Mouse (Mus musculus): ENCODE data around the gene Cpsf4l. TPM values are rescaled to one million over a fixed set of nuclear protein-coding genes. Genes with fewer than 3 reads are reported as not detected.

Cpsf4l gene
- polyA plus RNA-seq, 1 experiment: not detected

DNA sequence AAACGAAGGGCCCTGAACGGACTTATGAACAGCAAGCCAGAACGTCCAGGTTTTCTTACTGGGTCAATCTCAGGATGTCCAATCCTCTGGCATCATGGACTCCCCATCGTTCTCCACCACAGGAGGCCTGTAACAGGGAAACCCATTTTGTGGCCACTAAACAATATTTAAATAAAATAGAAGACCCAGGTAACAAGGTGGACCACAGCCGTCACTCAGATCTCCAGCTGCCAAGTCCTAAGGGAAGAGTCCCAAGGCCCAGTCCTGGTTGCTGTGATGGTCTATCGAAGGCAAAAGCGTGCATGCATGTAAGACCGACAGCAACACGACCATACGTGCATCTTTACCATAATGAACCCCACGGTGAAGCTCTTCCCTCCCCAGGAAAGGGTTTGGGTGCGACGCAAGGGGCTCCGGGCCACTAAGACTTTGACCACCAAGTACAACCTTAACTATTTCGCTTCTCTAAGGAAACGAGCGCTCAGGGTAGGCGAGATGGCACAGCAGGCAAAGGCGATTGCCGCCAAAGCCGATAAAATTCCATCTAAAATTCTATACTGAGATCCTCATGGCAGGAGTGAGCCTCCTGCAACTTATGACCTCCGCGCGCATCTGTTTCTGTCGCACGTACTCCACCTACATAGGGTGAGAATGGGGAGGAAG is 61.0 kb downstream of the Cpsf4l start, which contains the start of gene Cog1:
TSS of gene Cog1 (plus strand) at position 480 of the 663 bp plus-strand sequence.
- Histone ChIP-seq H3K27ac (ENCODE audit: insufficient read depth, low read depth, low read length) (peak within 1 kb of the TSS; percentile 53), H3K4me1 (ENCODE audit: control insufficient read depth, insufficient read depth, low read length) (peaks cover 11% of the 10 kb centered on the region), H3K4me3 (ENCODE audit: insufficient read depth, low read length) (peak within 1 kb of the TSS; percentile 82)
- TF ChIP-seq POLR2A (IDR thresholded peaks at IDR 0.05; ENCODE audit: borderline replicate concordance, low read depth, low read length): no peak
- TF ChIP-seq CTCF (IDR thresholded peaks at IDR 0.05; ENCODE audit: low read depth, low read length): no peak; the same call in 1 of the 2 replicates

Other genes starting within 250 kb of the Cpsf4l start
- not detected in 2 replicates for gene Sstr2, start 90.7 kb downstream of the Cpsf4l start, polyA plus RNA-seq (2012; ENCODE audit: insufficient read depth, insufficient read length, missing spikeins)
- 40.6 and 49.9 TPM in 2 replicates for gene Cog1, start 60.8 kb downstream of the Cpsf4l start, polyA plus RNA-seq (2012; ENCODE audit: insufficient read depth, insufficient read length, missing spikeins)
- 17.7 and 24.3 TPM in 2 replicates for gene Slc39a11, start 59.9 kb downstream of the Cpsf4l start, polyA plus RNA-seq (2012; ENCODE audit: insufficient read depth, insufficient read length, missing spikeins)
- 24.3 and 24.7 TPM in 2 replicates for gene Fam104a, start 25.9 kb downstream of the Cpsf4l start, polyA plus RNA-seq (2012; ENCODE audit: insufficient read depth, insufficient read length, missing spikeins)
- 8.2 and 11.4 TPM in 2 replicates for gene D11Wsu47e, start 25.6 kb downstream of the Cpsf4l start, polyA plus RNA-seq (2012; ENCODE audit: insufficient read depth, insufficient read length, missing spikeins)
- gene Cdc42ep4, start 41.9 kb upstream of the Cpsf4l start, polyA plus RNA-seq (2012; ENCODE audit: insufficient read depth, insufficient read length, missing spikeins): 18.3 and 20.9 TPM in 2 replicates